31 mouse cellular contexts compared by ENCODE assay signal in the genomic region with DNA sequence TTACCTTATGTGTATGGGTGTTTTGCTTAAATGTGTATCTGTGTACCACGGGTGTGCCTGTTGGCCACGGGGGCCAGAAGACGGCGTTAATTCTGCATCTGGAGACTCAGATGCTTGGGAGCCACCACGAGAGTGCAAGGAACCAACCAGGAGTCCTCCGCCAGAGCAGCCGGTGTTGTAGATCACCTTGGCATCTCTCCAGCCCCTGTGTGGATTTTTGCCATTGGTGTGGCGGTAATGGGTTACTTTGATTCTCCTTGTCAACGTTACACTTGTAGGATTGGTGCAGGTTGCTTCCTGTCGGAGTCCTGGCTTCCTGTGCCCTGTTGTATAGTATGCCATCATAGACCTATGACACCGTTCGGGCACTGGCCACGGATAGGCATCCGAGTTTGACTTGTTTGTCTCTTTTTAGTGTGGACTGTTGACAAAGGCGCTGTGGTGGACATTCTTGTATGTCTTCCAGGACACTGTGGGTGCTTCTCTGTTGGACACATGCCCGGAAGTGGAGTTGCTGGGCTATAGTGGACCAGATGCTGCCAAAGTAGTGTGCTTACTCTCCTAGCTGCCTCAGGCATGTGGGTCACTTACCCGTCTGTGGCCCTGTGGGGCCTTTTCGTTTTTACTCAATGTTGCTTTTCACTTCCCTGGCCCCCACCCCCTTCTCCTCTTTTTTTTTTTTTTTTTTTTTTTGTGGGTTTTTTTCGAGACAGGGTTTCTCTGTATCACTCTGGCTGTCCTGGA. TPM values are rescaled to one million over a fixed set of nuclear protein-coding genes. Genes with fewer than 3 reads are reported as not detected.
DNase-seq lines count a peak whose midpoint lies in the region; ATAC-seq and TF ChIP-seq lines count a peak whose summit lies in the region.
"Had no signal": no experiment of that assay in that cellular context is flagged by ENCODE, and none has a peak within 500 bp of the region (broad histone marks: within the 10 kb centered on the region; RNA-seq: fewer than 3 reads in every experiment).

No protein-coding gene starts in this region.

- peaks cover 32% of the 10 kb centered on the region for H3K4me1 ChIP-seq in lung, embryonic 16.5 days (replicated peaks; ENCODE audit: control insufficient read depth, insufficient read depth, low read length)
- H3K4me1 ChIP-seq in lung, adult 2 months (ENCODE audit: control insufficient read depth, insufficient read depth, low read length) = peaks cover 2% of the 10 kb centered on the region

- TF ChIP-seq POLR2A in lung, adult 2 months (IDR thresholded peaks at IDR 0.05; ENCODE audit: borderline replicate concordance, extremely low read depth, low read depth, low read length) = no peak

- H3K27me3 ChIP-seq in lung, embryonic 16.5 days (ENCODE audit: control insufficient read depth, insufficient read depth, low read depth, low read length) = no peaks in the 10 kb centered on the region

- DNase-seq in cerebellum, postnatal 10 days = peak; percentile 68 to 73
- DNase-seq in kidney, postnatal 14 days = peak; percentile 63
- DNase-seq in kidney, adult 18-20 months = no peak
- no peak for DNase-seq in lung, adult 2 months
- DNase-seq in NIH3T3 (ENCODE audit: low read depth) = peak; percentile 75
- no peak for DNase-seq in adrenal gland, postnatal 14 days
- DNase-seq: adrenal gland, adult 8-10 months; cerebellum, adult 2 months; cerebellum, postnatal 36 days; embryo, embryonic 11 days; gastrocnemius, adult 2 months; kidney, adult 8-10 months; liver, embryonic 13.5 days; midbrain, embryonic 14.5 days; retina, postnatal 1 day had no signal

- 74% methylated on average over 19 of the region's 19 CpGs for WGBS in lung, embryonic 16.5 days
- WGBS in lung, adult 2 months = 60% methylated on average over 19 of the region's 19 CpGs

- H3K9ac ChIP-seq in lung, embryonic 16.5 days (ENCODE audit: low read length) = no peak overlapping the region
- H3K9ac ChIP-seq: embryonic facial prominence, embryonic 13.5 days; forebrain, embryonic 12.5 days; limb, embryonic 12.5 days; liver, embryonic 13.5 days; neural tube, embryonic 13.5 days had no signal

- H3K27ac ChIP-seq in lung, embryonic 16.5 days (ENCODE audit: low read length) = no peak overlapping the region
- H3K27ac ChIP-seq: embryonic facial prominence, embryonic 13.5 days; forebrain, embryonic 12.5 days; gastrocnemius, adult 2 months; limb, embryonic 12.5 days; liver, embryonic 13.5 days; neural tube, embryonic 13.5 days had no signal

- peaks cover 3% of the 10 kb centered on the region; the same call in 1 of the 2 replicates for H3K9me3 ChIP-seq in lung, embryonic 16.5 days (ENCODE audit: control insufficient read depth, low read length)
- H3K9me3 ChIP-seq: embryonic facial prominence, embryonic 13.5 days; forebrain, embryonic 12.5 days; liver, embryonic 13.5 days; neural tube, embryonic 13.5 days had no signal

- no peak overlapping the region for H3K4me3 ChIP-seq in lung, embryonic 16.5 days (ENCODE audit: low read length)
- H3K4me3 ChIP-seq in lung, adult 2 months (replicated peaks; ENCODE audit: extremely low read depth, low read depth, low read length) = no peak overlapping the region
- H3K4me3 ChIP-seq: embryonic facial prominence, embryonic 13.5 days; erythroblast, embryonic 14.5 days; forebrain, embryonic 12.5 days; gastrocnemius, adult 2 months; limb, embryonic 12.5 days; liver, embryonic 13.5 days; myocyte; neural tube, embryonic 13.5 days had no signal

- TF ChIP-seq CTCF in lung, adult 2 months (IDR thresholded peaks at IDR 0.05; ENCODE audit: insufficient read depth, low read length) = no peak

- H3K36me3 ChIP-seq in lung, embryonic 16.5 days (ENCODE audit: control insufficient read depth, insufficient read depth, low read length) = no peaks in the 10 kb centered on the region
- H3K36me3 ChIP-seq: embryonic facial prominence, embryonic 13.5 days; forebrain, embryonic 12.5 days; limb, embryonic 12.5 days; liver, embryonic 13.5 days; neural tube, embryonic 13.5 days had no signal

- no peak for ATAC-seq in cerebellum, adult (ENCODE audit: insufficient number of reproducible peaks, low FRiP score, low TSS enrichment)
- 0 out of 2 replicates have a peak, but pooled peaks have one; percentile 15 for ATAC-seq in lung, embryonic 16.5 days (ENCODE audit: low read depth)
- ATAC-seq: CD4-positive, CD25-positive, alpha-beta regulatory T cell, adult 4 months had no signal

- no peak overlapping the region for H3K4me2 ChIP-seq in lung, embryonic 16.5 days (ENCODE audit: low read depth, low read length)
- H3K4me2 ChIP-seq: embryonic facial prominence, embryonic 13.5 days; forebrain, embryonic 12.5 days; heart, embryonic 11.5 days; limb, embryonic 12.5 days; liver, embryonic 13.5 days; neural tube, embryonic 13.5 days had no signal

RNA-seq across cellular contexts. Expression of a gene that starts 17.6 kb away (rescaled TPM):
- polyA plus RNA-seq in lung, embryonic 16.5 days (2015; fragmentation: Nextera tagmentation; extraction: Ambion mirVana) = 0.31 and 0.77 TPM in 2 replicates
- 0.05 and 2.0 TPM in 2 replicates for polyA plus RNA-seq in lung, adult 2 months (2012; rRNA removed)
- not detected in 2 replicates for total RNA-seq in adrenal gland, postnatal 14 days (2021)
- total RNA-seq: adrenal gland, adult 8-10 months; gastrocnemius, adult 2 months; hematopoietic stem cell, adult 5-6 weeks; layer of hippocampus, adult 18-20 months; layer of hippocampus, postnatal 25 days; megakaryocyte-erythroid progenitor cell, adult 5-6 weeks had no signal
- polyA plus RNA-seq: erythroblast, embryonic 14.5 days; heart, postnatal 0 days; spleen, adult 2 months had no signal

RNA-seq across cellular contexts. Expression of a gene that starts 25.7 kb away (rescaled TPM):
- 23.3 and 25.8 TPM in 2 replicates for polyA plus RNA-seq in lung, embryonic 16.5 days (2015; fragmentation: Nextera tagmentation; extraction: Ambion mirVana)
- polyA plus RNA-seq in lung, adult 2 months (2012; rRNA removed) = 181 and 187 TPM in 2 replicates
- 33.9 and 36.1 TPM in 2 replicates for total RNA-seq in adrenal gland, postnatal 14 days (2021)

RNA-seq across cellular contexts. Expression of a gene that starts 43.7 kb away (rescaled TPM):
- 1.0 and 1.3 TPM in 2 replicates for polyA plus RNA-seq in lung, embryonic 16.5 days (2015; fragmentation: Nextera tagmentation; extraction: Ambion mirVana)
- polyA plus RNA-seq in lung, adult 2 months (2012; rRNA removed) = 0.20 and 0.50 TPM in 2 replicates
- not detected in 2 replicates for total RNA-seq in adrenal gland, postnatal 14 days (2021)
- total RNA-seq: gastrocnemius, adult 2 months; hematopoietic stem cell, adult 5-6 weeks; layer of hippocampus, postnatal 25 days; megakaryocyte-erythroid progenitor cell, adult 5-6 weeks had no signal
- polyA plus RNA-seq: CD4-positive, CD25-positive, alpha-beta regulatory T cell, adult 4 months; erythroblast, embryonic 14.5 days; heart, embryonic 11.5 days; neural tube, embryonic 13.5 days; spleen, adult 2 months had no signal

Comparison
In these comparisons a context has a peak if more than half of its experiments do, and no peak if none do; other contexts are left out.
1. DNase-seq: peak in cerebellum, postnatal 10 days (2 of 2), kidney, postnatal 14 days (single experiment) and NIH3T3 (single experiment); none in kidney, adult 18-20 months (single experiment), lung, adult 2 months (single experiment) and adrenal gland, postnatal 14 days (single experiment).